Mouse (Mus musculus) adrenal gland, adult 2 months (tissue): ENCODE measurements around the gene Klk12. TPM values are rescaled to one million over a fixed set of nuclear protein-coding genes. Genes with fewer than 3 reads are reported as not detected.
A peak's percentile ranks its signal among the peaks of the same experiment; 100 is the strongest.

ENCODE experiments used
- DNase-seq: peaks from one replicate; pipeline ENCODE4 v3.0.0; 2021
- polyA plus RNA-seq: library from polyadenylated mRNA; depleted of rRNA; stranded (reverse); fragments of >200 nt; gene quantifications from 2 replicates; pipeline ENCODE4 v1.2.3, GENCODE M21; 2012; rRNA removed
- total RNA-seq, 2 experiments: library from RNA; stranded (reverse); gene quantifications; 2 replicates each; pipeline ENCODE4 v1.2.3; 2021

Gene Klk12
- total and polyA plus RNA-seq, 3 experiments = not detected

GRCm38 (mm10) chr7:43796355-43796754, 27.7 kb downstream of the Klk12 start:
- DNase-seq = no peak

- DNase-seq = peak; percentile 21
These were observed 28.7 kb downstream of the Klk12 start, which contains the start of gene Klk8 for GRCm38 (mm10) chr7:43797333-43797769. Gene Klk8 (plus strand): TSS chr7:43797577.

- DNase-seq = no peak
These were observed 29.3 kb downstream of the Klk12 start for GRCm38 (mm10) chr7:43797844-43798462.

- no peak for DNase-seq
These were observed 31.2 kb downstream of the Klk12 start for GRCm38 (mm10) chr7:43799876-43800275.

- DNase-seq = no peak
These were observed 42.3 kb downstream of the Klk12 start, which contains the start of gene Klk7 for GRCm38 (mm10) chr7:43810994-43811393. Gene Klk7 (plus strand): TSS chr7:43811294.

- DNase-seq = no peak
These were observed 46.5 kb downstream of the Klk12 start for GRCm38 (mm10) chr7:43815211-43815610.

GRCm38 (mm10) chr7:43816746-43817145, 48.0 kb downstream of the Klk12 start:
- DNase-seq = no peak

GRCm38 (mm10) chr7:43821581-43821980, 52.9 kb downstream of the Klk12 start:
- DNase-seq = no peak

Other genes with a start within 250 kb of the Klk12 start
- gene Cd33, start 224.5 kb upstream of the Klk12 start, total RNA-seq = 1 to 10 TPM; 3.1 to 4.5 TPM
- gene Cd33, start 224.5 kb upstream of the Klk12 start, polyA plus RNA-seq = 3.8 and 6.1 TPM in 2 replicates
- gene Zfp658, start 206.6 kb upstream of the Klk12 start, total RNA-seq = 1 to 10 TPM; 2.0 to 3.1 TPM
- gene Zfp658, start 206.6 kb upstream of the Klk12 start, polyA plus RNA-seq = 0.52 and 0.71 TPM in 2 replicates
- gene Zfp719, start 189.3 kb upstream of the Klk12 start, total RNA-seq = 10 to 100 TPM; 12.8 to 18.1 TPM
- gene Zfp719, start 189.3 kb upstream of the Klk12 start, polyA plus RNA-seq = 0.27 and 0.47 TPM in 2 replicates
- not detected for gene Zfp819, start 161.7 kb upstream of the Klk12 start, total RNA-seq
- gene Zfp819, start 161.7 kb upstream of the Klk12 start, polyA plus RNA-seq = not detected in 2 replicates
- gene Ceacam18, start 134.2 kb upstream of the Klk12 start, total RNA-seq = not detected
- gene Ceacam18, start 134.2 kb upstream of the Klk12 start, polyA plus RNA-seq = not detected in 2 replicates
- gene Siglece, start 108.7 kb upstream of the Klk12 start, total RNA-seq = 1 to 10 TPM; 3.5 to 5.0 TPM
- gene Siglece, start 108.7 kb upstream of the Klk12 start, polyA plus RNA-seq = 3.6 and 5.3 TPM in 2 replicates
- 10 to 100 TPM in 1 of 2 experiments, 1 to 10 TPM in 1; 9.9 to 10.4 TPM for gene Ctu1, start 96.9 kb upstream of the Klk12 start, total RNA-seq
- 20.1 and 21.3 TPM in 2 replicates for gene Ctu1, start 96.9 kb upstream of the Klk12 start, polyA plus RNA-seq
- gene Klk14, start 78.5 kb upstream of the Klk12 start, total RNA-seq = not detected
- gene Klk14, start 78.5 kb upstream of the Klk12 start, polyA plus RNA-seq = not detected in 2 replicates
- not detected for gene Klk13, start 56.3 kb upstream of the Klk12 start, total RNA-seq
- gene Klk13, start 56.3 kb upstream of the Klk12 start, polyA plus RNA-seq = 0.12 and 0.36 TPM in 2 replicates
- not detected for gene Klk11, start 5.7 kb downstream of the Klk12 start, total RNA-seq
- not detected in 2 replicates for gene Klk11, start 5.7 kb downstream of the Klk12 start, polyA plus RNA-seq
- gene Klk10, start 12.1 kb downstream of the Klk12 start, total RNA-seq = under 1 TPM; 0.40 to 0.62 TPM
- 1.0 and 1.4 TPM in 2 replicates for gene Klk10, start 12.1 kb downstream of the Klk12 start, polyA plus RNA-seq
- gene Klk9, start 23.0 kb downstream of the Klk12 start, total RNA-seq = not detected
- gene Klk9, start 23.0 kb downstream of the Klk12 start, polyA plus RNA-seq = not detected in 2 replicates
- 1 to 10 TPM; 3.0 to 3.5 TPM for gene Klk8, start 28.7 kb downstream of the Klk12 start, total RNA-seq
- gene Klk8, start 28.7 kb downstream of the Klk12 start, polyA plus RNA-seq = 1.4 and 2.3 TPM in 2 replicates
- not detected for gene Klk7, start 42.4 kb downstream of the Klk12 start, total RNA-seq
- not detected in 2 replicates for gene Klk7, start 42.4 kb downstream of the Klk12 start, polyA plus RNA-seq
- not detected for gene Klk6, start 55.6 kb downstream of the Klk12 start, total RNA-seq
- not detected in 2 replicates for gene Klk6, start 55.6 kb downstream of the Klk12 start, polyA plus RNA-seq
- not detected for gene Klk5, start 73.1 kb downstream of the Klk12 start, total RNA-seq
- gene Klk5, start 73.1 kb downstream of the Klk12 start, polyA plus RNA-seq = not detected in 2 replicates
- gene Klk4, start 112.3 kb downstream of the Klk12 start, total RNA-seq = not detected
- not detected in 2 replicates for gene Klk4, start 112.3 kb downstream of the Klk12 start, polyA plus RNA-seq
- gene Klk15, start 164.8 kb downstream of the Klk12 start, total RNA-seq = not detected
- not detected in 2 replicates for gene Klk15, start 164.8 kb downstream of the Klk12 start, polyA plus RNA-seq
- not detected for gene Klk1b8, start 181.8 kb downstream of the Klk12 start, total RNA-seq
- not detected in 2 replicates for gene Klk1b8, start 181.8 kb downstream of the Klk12 start, polyA plus RNA-seq
- gene Klk1b1, start 197.9 kb downstream of the Klk12 start, total RNA-seq = not detected
- not detected in 2 replicates for gene Klk1b1, start 197.9 kb downstream of the Klk12 start, polyA plus RNA-seq
- not detected for gene Klk1b9, start 207.2 kb downstream of the Klk12 start, total RNA-seq
- not detected in 2 replicates for gene Klk1b9, start 207.2 kb downstream of the Klk12 start, polyA plus RNA-seq
- not detected for gene Klk1b11, start 227.0 kb downstream of the Klk12 start, total RNA-seq
- not detected in 2 replicates for gene Klk1b11, start 227.0 kb downstream of the Klk12 start, polyA plus RNA-seq
- not detected for gene Klk1b26, start 243.3 kb downstream of the Klk12 start, total RNA-seq
- gene Klk1b26, start 243.3 kb downstream of the Klk12 start, polyA plus RNA-seq = not detected in 2 replicates